Mouse (Mus musculus) kidney, adult 18-20 months (tissue): ENCODE results near the gene Fam76b.
A peak's percentile ranks its signal among the peaks of the same experiment; 100 is the strongest.
"Not testable (repeated sequence)": the region's sequence is repeated elsewhere in the genome, so short reads cannot be mapped to it uniquely, and the experiment has no call there.

Experiments
- DNase-seq: peaks from one replicate; pipeline ENCODE4 v3.0.0; 2021

Fam76b gene

GRCm38 (mm10) chr9:13827406-13828086 is at the start of gene Fam76b:
Gene Fam76b (plus strand): TSS chr9:13827716.
- peak; percentile 100 for DNase-seq

GRCm38 (mm10) chr9:13781985-13782384 is 45.5 kb upstream of the Fam76b start:
- no peak for DNase-seq

GRCm38 (mm10) chr9:13790864-13791263 is 36.7 kb upstream of the Fam76b start:
- not testable (repeated sequence) for DNase-seq

- no peak for DNase-seq
These were observed 33.2 kb upstream of the Fam76b start for GRCm38 (mm10) chr9:13794302-13794701.

GRCm38 (mm10) chr9:13794756-13795155 is 32.8 kb upstream of the Fam76b start:
- no peak for DNase-seq

GRCm38 (mm10) chr9:13804480-13804879 is 23.0 kb upstream of the Fam76b start:
- no peak for DNase-seq

GRCm38 (mm10) chr9:13806854-13807253 is 20.7 kb upstream of the Fam76b start:
- no peak for DNase-seq

- DNase-seq: no peak
These were observed 19.9 kb upstream of the Fam76b start for GRCm38 (mm10) chr9:13807657-13808056.

- no peak for DNase-seq
These were observed 17.6 kb upstream of the Fam76b start for GRCm38 (mm10) chr9:13809937-13810336.

- DNase-seq: no peak
These were observed 9.1 kb upstream of the Fam76b start for GRCm38 (mm10) chr9:13818369-13818768.

GRCm38 (mm10) chr9:13820774-13821173 is 6.7 kb upstream of the Fam76b start:
- no peak for DNase-seq

- no peak for DNase-seq
These were observed 1.6 kb upstream of the Fam76b start for GRCm38 (mm10) chr9:13825896-13826295.

- peak; percentile 81 for DNase-seq
These were observed 1.1 kb upstream of the Fam76b start for GRCm38 (mm10) chr9:13826391-13826805.

- DNase-seq: peak; percentile 96
These were observed 597 bp upstream of the Fam76b start, which contains the start of gene Cep57 for GRCm38 (mm10) chr9:13826832-13827405. Gene Cep57 (minus strand): TSS chr9:13827107.

- DNase-seq: no peak
These were observed 548 bp downstream of the Fam76b start for GRCm38 (mm10) chr9:13828087-13828441.

GRCm38 (mm10) chr9:13835256-13835655 is 7.7 kb downstream of the Fam76b start:
- DNase-seq: no peak

- no peak for DNase-seq
These were observed 9.2 kb downstream of the Fam76b start for GRCm38 (mm10) chr9:13836726-13837125.

GRCm38 (mm10) chr9:13847591-13847990 is 20.1 kb downstream of the Fam76b start:
- DNase-seq: no peak

GRCm38 (mm10) chr9:13848481-13849480 is 21.3 kb downstream of the Fam76b start:
- no peak for DNase-seq

GRCm38 (mm10) chr9:13853876-13854275 is 26.4 kb downstream of the Fam76b start:
- DNase-seq: no peak

- no peak for DNase-seq
These were observed 28.7 kb downstream of the Fam76b start for GRCm38 (mm10) chr9:13856247-13856646.

- no peak for DNase-seq
These were observed 29.3 kb downstream of the Fam76b start for GRCm38 (mm10) chr9:13856777-13857176.

GRCm38 (mm10) chr9:13867646-13868045 is 40.1 kb downstream of the Fam76b start:
- no peak for DNase-seq
